Mouse (Mus musculus) heart, embryonic 15.5 days (tissue): Measurements from ENCODE around the gene Prr19. TPM values are rescaled to one million over a fixed set of nuclear protein-coding genes. Genes with fewer than 3 reads are reported as not detected.

Experiments used
- ATAC-seq: fragments of 200-750 bp; cut with Nextera tagmentation; replicated peaks from 2 replicates; pipeline ENCODE4 v1.8.0; 2017; ENCODE audit warnings: low read depth, moderate TSS enrichment; ENCODE audit not compliant: insufficient number of reproducible peaks, insufficient read depth, low FRiP score
- H3K27ac ChIP-seq: fragments of 300-500 bp; sonication (generic); 2 replicates; pipeline ENCODE4 v1.5.1; 2015; ENCODE audit warnings: mild to moderate bottlenecking, inconsistent platforms
- H3K27me3 ChIP-seq: fragments of 300-500 bp; sonication (generic); 2 replicates; pipeline ENCODE4 v1.6.1; 2015; ENCODE audit warnings: inconsistent platforms
- H3K36me3 ChIP-seq: fragments of 300-500 bp; sonication (generic); 2 replicates; pipeline ENCODE4 v1.6.1; 2015; ENCODE audit warnings: mild to moderate bottlenecking, inconsistent platforms
- H3K4me1 ChIP-seq: fragments of 300-500 bp; sonication (generic); replicated peaks from 2 replicates; pipeline ENCODE4 v1.6.1; 2015; ENCODE audit warnings: inconsistent platforms
- H3K4me2 ChIP-seq: fragments of 300-500 bp; sonication (generic); 2 replicates; pipeline ENCODE4 v1.6.1; 2015; ENCODE audit warnings: inconsistent platforms, mild to moderate bottlenecking, moderate library complexity
- H3K4me3 ChIP-seq: fragments of 300-500 bp; sonication (generic); 2 replicates; pipeline ENCODE4 v1.5.1; 2015; ENCODE audit warnings: mild to moderate bottlenecking, inconsistent platforms
- H3K9ac ChIP-seq: fragments of 300-500 bp; sonication (generic); 2 replicates; pipeline ENCODE4 v1.6.1; 2015; ENCODE audit warnings: mild to moderate bottlenecking, inconsistent platforms
- H3K9me3 ChIP-seq: fragments of 300-500 bp; sonication (generic); replicated peaks from 2 replicates; pipeline ENCODE4 v1.6.1; 2016; ENCODE audit warnings: inconsistent platforms
- WGBS: fragments of 180-500 bp; shearing (Covaris S2); methylation state at CpG from one replicate; pipeline ENCODE4 v1.1.7; 2015; ENCODE audit warnings: mixed read lengths; 5-methylcytosine and 5-hydroxymethylcytosine counted together
- polyA plus RNA-seq: library from polyadenylated mRNA; unstranded; fragments of >200 nt; fragmentation: Nextera tagmentation; extraction: Ambion mirVana; gene quantifications from 2 replicates; pipeline ENCODE4 v1.2.1, GENCODE M21; 2015

The Prr19 gene
- polyA plus RNA-seq, 1 experiment from 2014 or later, result 0.10 TPM

GRCm38 (mm10) chr7:25334472-25334871, 33.3 kb downstream of the Prr19 start:
- no peak for ATAC-seq
- Histone ChIP-seq H3K4me3 (no peak overlapping the region), H3K4me1 (no peaks in the 10 kb centered on the region), H3K36me3 (peaks cover 18% of the 10 kb centered on the region), H3K4me2 (no peak overlapping the region), H3K27ac (no peak overlapping the region), H3K9ac (no peak overlapping the region), H3K27me3 (no peaks in the 10 kb centered on the region), H3K9me3 (no peaks in the 10 kb centered on the region)
- 79% methylated on average over 12 of the region's 12 CpGs for WGBS

- Histone ChIP-seq H3K4me2 (no peak overlapping the region), H3K36me3 (peaks cover 11% of the 10 kb centered on the region; the same call in 1 of the 2 replicates), H3K27ac (no peak overlapping the region), H3K4me3 (no peak overlapping the region), H3K4me1 (no peaks in the 10 kb centered on the region), H3K27me3 (no peaks in the 10 kb centered on the region), H3K9ac (no peak overlapping the region), H3K9me3 (no peaks in the 10 kb centered on the region)
- WGBS, result 80% methylated on average over 9 of the region's 9 CpGs
- no peak for ATAC-seq
These were observed 38.1 kb downstream of the Prr19 start for GRCm38 (mm10) chr7:25339329-25339728.

GRCm38 (mm10) chr7:25341000-25341784, 40.0 kb downstream of the Prr19 start:
- H3K27me3 ChIP-seq, result no peaks in the 10 kb centered on the region
- no peak overlapping the region for H3K27ac ChIP-seq
- 82% methylated on average over 20 of the region's 20 CpGs for WGBS
- H3K4me1 ChIP-seq, result no peaks in the 10 kb centered on the region
- H3K9ac ChIP-seq, result no peak overlapping the region
- H3K36me3 ChIP-seq, result peaks cover 7% of the 10 kb centered on the region; the same call in 1 of the 2 replicates
- ATAC-seq, result no peak
- no peak overlapping the region for H3K4me3 ChIP-seq
- H3K4me2 ChIP-seq, result no peak overlapping the region
- no peaks in the 10 kb centered on the region for H3K9me3 ChIP-seq

- Histone ChIP-seq H3K36me3 (peaks cover 47% of the 10 kb centered on the region), H3K4me3 (no peak overlapping the region), H3K4me2 (no peak overlapping the region), H3K27me3 (no peaks in the 10 kb centered on the region), H3K9me3 (0 out of 2 replicates have a peak, but pooled peaks cover 9% of the 10 kb centered on the region), H3K4me1 (no peaks in the 10 kb centered on the region), H3K9ac (no peak overlapping the region), H3K27ac (no peak overlapping the region)
- no peak for ATAC-seq
- 80% methylated on average over 8 of the region's 8 CpGs for WGBS
These were observed 47.6 kb downstream of the Prr19 start for GRCm38 (mm10) chr7:25348861-25349260.

Other genes with a start within 250 kb of the Prr19 start
- gene Grik5, start 229.1 kb upstream of the Prr19 start, polyA plus RNA-seq, result 2.4 and 4.4 TPM in 2 replicates
- 15.4 and 23.0 TPM in 2 replicates for gene Zfp574, start 228.8 kb upstream of the Prr19 start, polyA plus RNA-seq
- gene Pou2f2, start 121.7 kb upstream of the Prr19 start, polyA plus RNA-seq, result 0.49 and 1.9 TPM in 2 replicates
- gene Dedd2, start 80.8 kb upstream of the Prr19 start, polyA plus RNA-seq, result 6.6 and 9.5 TPM in 2 replicates
- gene Zfp526, start 80.0 kb upstream of the Prr19 start, polyA plus RNA-seq, result 1.7 and 2.9 TPM in 2 replicates
- 6.6 and 9.8 TPM in 2 replicates for gene Gsk3a, start 63.6 kb upstream of the Prr19 start, polyA plus RNA-seq
- gene Erf, start 50.6 kb upstream of the Prr19 start, polyA plus RNA-seq, result 12.1 and 13.2 TPM in 2 replicates
- 22.9 and 27.4 TPM in 2 replicates for gene Cic, start 33.7 kb upstream of the Prr19 start, polyA plus RNA-seq
- gene Pafah1b3, start 3.4 kb upstream of the Prr19 start, polyA plus RNA-seq, result 103 and 119 TPM in 2 replicates
- 0.05 and 0.27 TPM in 2 replicates for gene Tmem145, start 4.7 kb downstream of the Prr19 start, polyA plus RNA-seq
- gene Megf8, start 15.8 kb downstream of the Prr19 start, polyA plus RNA-seq, result 6.2 and 9.4 TPM in 2 replicates
- gene Cnfn, start 68.3 kb downstream of the Prr19 start, polyA plus RNA-seq, result 0.22 and 1.1 TPM in 2 replicates
- 5.6 and 7.7 TPM in 2 replicates for gene Lipe, start 97.3 kb downstream of the Prr19 start, polyA plus RNA-seq
- 0.28 and 0.51 TPM in 2 replicates for gene Cxcl17, start 111.5 kb downstream of the Prr19 start, polyA plus RNA-seq
- 3.0 and 4.4 TPM in 2 replicates for gene Ceacam1, start 176.2 kb downstream of the Prr19 start, polyA plus RNA-seq
- gene Ceacam2, start 238.4 kb downstream of the Prr19 start, polyA plus RNA-seq, result not detected in 2 replicates